Mouse (Mus musculus): ENCODE measurements around the gene Ptx4. TPM values are rescaled to one million over a fixed set of nuclear protein-coding genes. Genes with fewer than 3 reads are reported as not detected.

Gene Ptx4
- polyA plus RNA-seq, 1 experiment from 2014 or later, result not detected

DNA sequence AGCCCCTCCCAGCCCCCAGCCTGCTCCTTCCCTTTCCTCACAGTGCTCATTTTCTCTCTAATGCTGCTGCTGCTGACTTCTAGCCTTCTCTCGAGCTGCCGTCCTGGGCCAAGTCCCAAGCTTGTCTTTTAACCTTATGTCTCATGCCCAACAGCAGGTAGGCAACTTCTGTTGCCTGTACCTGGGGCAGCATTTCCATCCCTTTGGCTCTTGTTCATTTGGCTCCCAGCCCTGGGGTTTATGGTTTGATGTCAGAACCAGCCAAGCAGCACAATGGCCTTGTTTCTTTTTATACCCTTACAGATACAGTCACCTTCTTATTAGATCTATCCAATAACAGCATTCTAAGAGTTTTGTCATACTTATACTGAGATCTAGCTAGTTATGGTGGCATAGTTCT lies 24.3 kb upstream of the Ptx4 start:
- TF ChIP-seq EP300 (IDR thresholded peaks at IDR 0.05; ENCODE audit: low read depth) (no peak), CTCF (IDR thresholded peaks at IDR 0.05; ENCODE audit: low read depth) (no peak)
- 90% methylated on average over 2 of the region's 2 CpGs for WGBS (ENCODE audit: insufficient replicate concordance)
- no peak overlapping the region for H3K4me2 ChIP-seq (ENCODE audit: low read depth, low read length)
- ATAC-seq (no peak), DNase-seq (no peak)
- H3K27ac ChIP-seq (ENCODE audit: low read depth), result no peak overlapping the region
- no peak overlapping the region for H3K9ac ChIP-seq (replicated peaks)
- H3K27me3 ChIP-seq (ENCODE audit: insufficient read depth, low read length), result no peaks in the 10 kb centered on the region
- no peaks in the 10 kb centered on the region; the same call in 1 of the 2 replicates for H3K4me1 ChIP-seq (ENCODE audit: insufficient read depth)
- H3K4me3 ChIP-seq (ENCODE audit: low read depth, low read length), result no peak overlapping the region
- H3K9me3 ChIP-seq (ENCODE audit: low read length), result no peaks in the 10 kb centered on the region
- H3K36me3 ChIP-seq (replicated peaks; ENCODE audit: insufficient read depth, low read length), result peaks cover 74% of the 10 kb centered on the region

DNA sequence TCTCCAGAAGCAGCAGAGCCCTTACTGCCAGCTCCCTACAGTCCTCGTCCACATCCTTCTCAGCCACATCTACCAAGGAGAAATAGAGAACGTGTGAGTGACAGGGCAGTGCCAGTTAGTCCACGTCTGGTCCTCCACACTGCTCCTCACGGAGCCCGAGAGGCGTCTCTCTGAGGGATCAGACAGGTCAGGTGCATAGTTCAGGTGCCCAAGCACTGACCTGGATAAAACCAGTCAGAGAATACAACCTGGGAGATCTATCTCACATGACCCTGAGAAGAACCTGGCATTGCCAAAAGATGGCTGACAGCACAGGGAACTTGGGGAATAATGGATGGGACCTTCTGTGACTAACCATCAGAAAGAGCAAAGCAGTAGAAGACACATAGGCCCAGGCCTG lies 20.5 kb upstream of the Ptx4 start:
- H3K4me3 ChIP-seq (ENCODE audit: low read depth, low read length), result no peak overlapping the region
- no peak for DNase-seq
- H3K9me3 ChIP-seq (ENCODE audit: low read length), result no peaks in the 10 kb centered on the region
- no peak for ATAC-seq
- H3K4me1 ChIP-seq (ENCODE audit: insufficient read depth), result no peaks in the 10 kb centered on the region
- no peak overlapping the region for H3K9ac ChIP-seq (replicated peaks)
- no peak overlapping the region for H3K27ac ChIP-seq (ENCODE audit: low read depth)
- H3K27me3 ChIP-seq (ENCODE audit: insufficient read depth, low read length), result no peaks in the 10 kb centered on the region
- TF ChIP-seq EP300 (IDR thresholded peaks at IDR 0.05; ENCODE audit: low read depth) (no peak), CTCF (IDR thresholded peaks at IDR 0.05; ENCODE audit: low read depth) (no peak)
- H3K36me3 ChIP-seq (replicated peaks; ENCODE audit: insufficient read depth, low read length), result peaks cover 53% of the 10 kb centered on the region
- WGBS (ENCODE audit: insufficient replicate concordance), result 93% methylated on average over 6 of the region's 6 CpGs
- H3K4me2 ChIP-seq (ENCODE audit: low read depth, low read length), result no peak overlapping the region

DNA sequence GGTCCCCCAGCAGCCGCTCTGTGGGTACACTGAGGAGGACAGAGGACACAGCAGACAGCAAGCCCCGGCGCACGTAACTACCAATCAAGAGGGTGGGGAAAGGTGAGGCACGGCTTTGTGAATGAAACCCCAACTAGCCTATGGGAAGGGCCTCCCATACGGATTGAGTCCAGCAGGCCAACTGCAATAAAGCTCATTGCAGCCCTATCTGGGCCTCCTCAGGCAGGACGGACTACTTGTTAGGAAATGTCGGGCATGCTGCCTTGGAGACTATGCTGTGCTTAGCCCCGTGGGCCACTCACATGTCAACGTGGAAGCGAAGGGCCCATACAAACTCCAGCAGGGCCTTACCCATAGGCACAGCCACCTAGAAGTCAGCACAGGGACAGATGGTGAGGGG lies 19.2 kb upstream of the Ptx4 start:
- H3K4me2 ChIP-seq (ENCODE audit: low read depth, low read length), result no peak overlapping the region
- DNase-seq (no peak), ATAC-seq (no peak)
- H3K27me3 ChIP-seq (ENCODE audit: insufficient read depth, low read length), result no peaks in the 10 kb centered on the region
- H3K36me3 ChIP-seq (replicated peaks; ENCODE audit: insufficient read depth, low read length), result peaks cover 52% of the 10 kb centered on the region
- H3K9me3 ChIP-seq (ENCODE audit: low read length), result no peaks in the 10 kb centered on the region
- no peaks in the 10 kb centered on the region for H3K4me1 ChIP-seq (ENCODE audit: insufficient read depth)
- no peak overlapping the region for H3K9ac ChIP-seq (replicated peaks)
- H3K27ac ChIP-seq (ENCODE audit: low read depth), result no peak overlapping the region
- 92% methylated on average over 11 of the region's 11 CpGs for WGBS (ENCODE audit: insufficient replicate concordance)
- no peak for TF ChIP-seq CTCF (IDR thresholded peaks at IDR 0.05; ENCODE audit: low read depth)
- TF ChIP-seq EP300 (IDR thresholded peaks at IDR 0.05; ENCODE audit: low read depth), result no peak
- no peak overlapping the region for H3K4me3 ChIP-seq (ENCODE audit: low read depth, low read length)

- H3K36me3 ChIP-seq (replicated peaks; ENCODE audit: insufficient read depth, low read length), result peaks cover 23% of the 10 kb centered on the region
- no peak overlapping the region for H3K4me3 ChIP-seq (ENCODE audit: low read depth, low read length)
- H3K9me3 ChIP-seq (ENCODE audit: low read length), result no peaks in the 10 kb centered on the region
- ATAC-seq, result no peak
- H3K27ac ChIP-seq (ENCODE audit: low read depth), result no peak overlapping the region
- H3K9ac ChIP-seq (replicated peaks), result no peak overlapping the region
- TF ChIP-seq CTCF (IDR thresholded peaks at IDR 0.05; ENCODE audit: low read depth), result no peak
- TF ChIP-seq EP300 (IDR thresholded peaks at IDR 0.05; ENCODE audit: low read depth), result no peak
- H3K4me2 ChIP-seq (ENCODE audit: low read depth, low read length), result no peak overlapping the region
- WGBS (ENCODE audit: insufficient replicate concordance), result 89% methylated on average over 8 of the region's 16 CpGs
- H3K4me1 ChIP-seq (ENCODE audit: insufficient read depth), result no peaks in the 10 kb centered on the region
- no peaks in the 10 kb centered on the region for H3K27me3 ChIP-seq (ENCODE audit: insufficient read depth, low read length)
- no peak for DNase-seq
These were observed 12.8 kb upstream of the Ptx4 start for GRCm38 (mm10) chr17:25107786-25108185.

- Histone ChIP-seq H3K4me1 (ENCODE audit: insufficient read depth) (peaks cover under 1% of the 10 kb centered on the region), H3K4me2 (ENCODE audit: low read depth, low read length) (no peak overlapping the region), H3K27me3 (ENCODE audit: insufficient read depth, low read length) (no peaks in the 10 kb centered on the region), H3K27ac (ENCODE audit: low read depth) (no peak overlapping the region), H3K9me3 (ENCODE audit: low read length) (no peaks in the 10 kb centered on the region), H3K36me3 (replicated peaks; ENCODE audit: insufficient read depth, low read length) (peaks cover 23% of the 10 kb centered on the region), H3K9ac (replicated peaks) (no peak overlapping the region), H3K4me3 (ENCODE audit: low read depth, low read length) (no peak overlapping the region)
- TF ChIP-seq EP300 (IDR thresholded peaks at IDR 0.05; ENCODE audit: low read depth) (no peak), CTCF (IDR thresholded peaks at IDR 0.05; ENCODE audit: low read depth) (peak; percentile 81)
- 68% methylated on average over 2 of the region's 2 CpGs for WGBS (ENCODE audit: insufficient replicate concordance)
- DNase-seq (peak; percentile 63), ATAC-seq (peak; percentile 59)
These were observed 11.0 kb upstream of the Ptx4 start for GRCm38 (mm10) chr17:25109578-25109977.

DNA sequence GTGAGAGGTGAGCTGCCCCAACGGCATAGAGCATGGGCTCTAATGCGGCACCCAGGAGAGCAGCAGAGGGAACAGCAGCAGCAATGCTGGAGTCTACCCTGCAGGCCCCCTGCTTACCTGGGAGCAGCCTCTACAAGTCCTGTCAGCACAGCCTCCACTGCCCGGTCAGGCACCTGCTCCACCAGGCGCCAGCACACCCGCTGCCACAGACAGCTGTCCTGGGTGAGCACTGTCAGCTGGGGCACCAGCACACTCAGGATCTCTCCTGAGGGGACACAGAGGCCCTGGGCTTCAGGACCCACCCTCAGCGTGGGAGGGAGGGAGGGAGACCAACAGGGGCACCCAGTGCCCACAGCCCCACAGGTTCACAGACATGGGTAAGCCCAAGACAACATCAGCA lies 10.0 kb upstream of the Ptx4 start:
- no peak overlapping the region for H3K9ac ChIP-seq (replicated peaks)
- H3K4me3 ChIP-seq (ENCODE audit: low read depth, low read length), result no peak overlapping the region
- WGBS (ENCODE audit: insufficient replicate concordance), result 96% methylated on average over 5 of the region's 6 CpGs
- ATAC-seq (no peak), DNase-seq (no peak)
- H3K4me1 ChIP-seq (ENCODE audit: insufficient read depth), result peaks cover 10% of the 10 kb centered on the region
- H3K27me3 ChIP-seq (ENCODE audit: insufficient read depth, low read length), result no peaks in the 10 kb centered on the region
- H3K27ac ChIP-seq (ENCODE audit: low read depth), result no peak overlapping the region
- TF ChIP-seq CTCF (IDR thresholded peaks at IDR 0.05; ENCODE audit: low read depth) (no peak), EP300 (IDR thresholded peaks at IDR 0.05; ENCODE audit: low read depth) (no peak)
- peaks cover 17% of the 10 kb centered on the region; the same call in 1 of the 2 replicates for H3K36me3 ChIP-seq (replicated peaks; ENCODE audit: insufficient read depth, low read length)
- no peaks in the 10 kb centered on the region for H3K9me3 ChIP-seq (ENCODE audit: low read length)
- no peak overlapping the region for H3K4me2 ChIP-seq (ENCODE audit: low read depth, low read length)

DNA sequence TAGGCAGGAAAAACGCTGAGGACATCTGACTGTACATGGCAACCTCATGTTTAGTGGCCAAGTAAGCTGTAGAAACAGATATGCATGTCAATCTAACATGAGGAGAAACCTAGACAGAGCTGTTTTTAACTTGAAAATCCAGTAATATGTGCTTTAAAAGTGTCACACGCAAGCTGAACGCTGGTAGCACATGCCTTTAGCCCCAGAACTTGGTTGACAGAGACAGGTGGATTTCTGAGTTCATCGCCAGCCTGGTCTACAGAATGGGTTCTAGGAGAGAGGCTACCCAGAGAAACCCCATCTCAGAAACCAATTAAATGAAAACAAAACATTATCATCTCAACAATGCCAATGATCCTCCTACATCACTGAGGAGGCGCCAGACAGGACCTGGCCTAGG lies 9.3 kb upstream of the Ptx4 start:
- TF ChIP-seq EP300 (IDR thresholded peaks at IDR 0.05; ENCODE audit: low read depth) (no peak), CTCF (IDR thresholded peaks at IDR 0.05; ENCODE audit: low read depth) (no peak)
- Histone ChIP-seq H3K4me3 (ENCODE audit: low read depth, low read length) (no peak overlapping the region), H3K9ac (replicated peaks) (no peak overlapping the region), H3K4me2 (ENCODE audit: low read depth, low read length) (no peak overlapping the region), H3K27ac (ENCODE audit: low read depth) (no peak overlapping the region), H3K4me1 (ENCODE audit: insufficient read depth) (peaks cover 13% of the 10 kb centered on the region), H3K36me3 (replicated peaks; ENCODE audit: insufficient read depth, low read length) (peaks cover 15% of the 10 kb centered on the region; the same call in 1 of the 2 replicates), H3K9me3 (ENCODE audit: low read length) (no peaks in the 10 kb centered on the region), H3K27me3 (ENCODE audit: insufficient read depth, low read length) (no peaks in the 10 kb centered on the region)
- DNase-seq (no peak), ATAC-seq (no peak)
- 83% methylated on average over 5 of the region's 5 CpGs for WGBS (ENCODE audit: insufficient replicate concordance)
